Mouse (Mus musculus): ENCODE measurements around the gene Akap12.

DNA sequence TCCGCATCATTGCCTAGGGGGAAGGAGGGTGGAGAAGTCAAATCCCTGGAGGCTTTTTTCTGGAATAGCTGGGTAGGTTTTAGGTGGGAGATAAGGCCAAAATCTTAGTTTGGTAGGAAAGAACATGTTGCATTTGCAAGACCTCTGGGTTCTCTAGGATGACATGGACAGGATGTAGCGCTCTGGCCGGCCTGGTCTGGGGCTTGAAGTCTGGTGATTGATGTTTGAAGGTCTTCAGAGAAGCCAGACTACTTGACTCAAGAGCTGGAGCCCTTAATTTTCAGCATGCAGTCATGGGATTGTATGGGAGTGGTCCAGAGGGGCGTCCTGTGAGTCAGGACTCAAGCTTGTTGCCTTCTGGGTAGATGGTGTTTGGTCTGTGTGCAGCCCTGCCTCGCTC, 114.6 kb downstream of the Akap12 start:
- TF ChIP-seq CTCF (IDR thresholded peaks at IDR 0.05; ENCODE audit: low read depth, low read length), result no peak
- TF ChIP-seq POLR2A (IDR thresholded peaks at IDR 0.05; ENCODE audit: borderline replicate concordance, low read depth, low read length), result no peak

Data from bone marrow macrophage, adult 2 months (primary cell).